Mouse (Mus musculus) frontal cortex, postnatal 25 days (tissue): ENCODE measurements around the gene Dstn.
A peak's percentile ranks its signal among the peaks of the same experiment; 100 is the strongest.

Source experiments
- DNase-seq, 2 experiments: peaks; one replicate each; pipeline ENCODE4 v3.0.0; 2022; ENCODE audit warnings: low spot score in 2 of 2

Gene Dstn

DNA sequence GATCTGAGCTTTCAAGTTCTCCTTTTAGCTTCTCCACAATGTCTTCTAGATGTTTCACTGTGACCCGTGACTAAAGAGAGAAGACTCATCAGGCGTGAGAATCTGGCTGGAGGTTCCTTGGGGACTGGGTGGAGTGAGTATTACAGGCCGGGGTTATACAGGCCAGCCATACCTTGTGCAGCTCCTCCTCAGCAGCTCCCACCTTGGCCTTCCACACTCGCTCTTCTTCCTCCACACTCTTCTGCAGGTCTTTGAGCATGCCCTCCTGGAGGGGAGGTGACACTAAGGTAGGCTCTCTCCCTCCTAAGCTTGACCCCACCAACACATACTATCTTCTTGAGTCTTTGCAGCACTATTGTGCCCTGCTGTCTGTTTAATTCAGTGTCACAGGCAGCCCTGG is 38.8 kb downstream of the Dstn start:
- no peak for DNase-seq

DNA sequence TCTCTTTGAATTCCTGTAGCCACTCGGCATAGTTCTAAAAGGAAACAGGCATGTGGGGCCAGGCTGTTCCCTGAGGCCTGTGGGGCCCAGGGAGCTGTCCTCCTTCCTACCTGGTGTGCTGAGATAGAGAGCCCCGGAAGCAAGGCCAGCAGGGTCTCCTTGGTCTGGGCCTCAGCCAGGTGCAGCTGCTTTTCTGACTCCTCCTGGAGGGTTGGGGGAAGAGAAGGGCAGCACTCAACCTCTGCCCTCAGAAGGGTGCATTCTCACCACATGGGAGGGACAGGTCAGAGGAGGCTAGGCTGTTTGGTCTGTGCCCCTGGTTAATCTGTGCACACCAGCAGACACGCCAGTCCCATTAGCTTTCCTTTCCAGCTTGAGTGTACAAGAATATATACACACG is 39.9 kb downstream of the Dstn start:
- no peak for DNase-seq

DNA sequence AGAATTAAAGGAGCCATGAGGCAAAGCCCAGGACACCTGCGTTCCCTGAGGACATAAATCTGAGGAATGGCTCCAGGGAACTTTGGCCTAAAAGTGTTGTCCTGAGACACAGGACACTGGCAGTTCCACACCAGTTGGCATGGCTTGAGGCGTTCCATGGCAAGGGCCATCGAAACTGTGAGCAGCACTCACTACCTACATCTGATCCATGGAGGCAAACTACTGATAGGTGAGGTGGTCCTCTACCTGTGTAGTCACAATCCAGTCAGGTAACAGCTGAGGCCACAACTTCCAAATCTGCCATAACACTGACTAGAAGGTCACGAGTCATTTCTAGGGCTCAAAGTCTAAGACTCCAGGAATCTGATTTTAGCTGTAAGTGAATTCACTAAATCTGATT is 40.6 kb downstream of the Dstn start:
- DNase-seq = no peak

DNA sequence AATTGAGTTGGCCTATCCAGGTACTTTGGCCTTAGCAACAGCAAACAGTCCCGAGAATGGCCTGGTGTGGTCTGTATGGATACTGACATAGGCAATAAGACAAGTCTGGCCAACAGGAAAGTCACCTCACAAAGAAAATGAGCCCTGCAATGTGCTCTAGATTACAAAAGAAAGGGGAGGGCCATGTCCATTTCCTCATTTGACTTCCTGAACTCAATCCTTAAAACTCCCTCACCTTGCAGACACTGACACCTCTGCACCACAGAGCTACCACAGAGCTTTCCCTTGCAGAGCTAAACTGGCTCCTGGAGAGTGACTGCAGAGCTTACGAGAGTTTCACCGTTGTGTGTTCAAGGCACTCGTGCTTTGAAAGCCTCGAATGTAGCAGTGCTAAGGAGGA is 47.1 kb downstream of the Dstn start:
- no peak for DNase-seq

DNA sequence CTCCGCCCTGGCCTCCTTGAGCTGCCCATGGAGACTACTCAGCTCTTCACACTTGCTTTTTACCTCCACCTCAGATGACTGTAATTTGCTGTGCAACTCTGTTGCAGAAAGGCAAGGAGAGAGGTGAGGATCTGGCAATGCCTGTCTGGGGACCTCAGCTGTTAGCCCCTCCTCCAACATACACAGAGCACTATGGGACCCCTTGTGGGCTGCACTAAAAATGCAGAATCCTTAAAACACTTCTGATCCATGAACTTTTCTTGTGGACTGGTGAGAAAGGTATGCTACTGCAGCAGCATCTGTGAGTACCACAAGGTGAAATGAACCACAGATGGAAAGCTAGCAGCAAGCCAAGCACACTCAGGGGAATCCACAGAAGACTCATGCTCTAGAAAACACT is 48.2 kb downstream of the Dstn start:
- no peak for DNase-seq

DNA sequence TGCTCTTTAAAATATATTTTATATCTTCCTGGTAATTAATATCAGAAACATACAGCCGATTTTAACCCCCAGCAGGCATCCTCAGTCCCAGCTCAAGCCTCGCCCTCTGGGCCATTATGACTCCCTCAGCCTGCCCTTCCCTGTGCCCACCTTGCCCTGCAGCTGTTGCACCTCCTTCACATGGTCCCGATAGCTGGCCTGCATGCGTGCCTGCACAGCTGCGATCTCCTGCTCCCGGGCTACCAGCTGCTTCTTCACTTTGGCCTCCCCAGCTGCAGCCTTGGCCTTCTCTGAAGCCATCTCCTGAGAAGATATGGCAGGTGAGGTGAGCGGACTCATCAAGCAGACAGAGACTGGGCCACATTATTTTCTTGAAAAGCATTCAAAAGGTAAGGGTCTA is 54.1 kb downstream of the Dstn start:
- DNase-seq = no peak

DNA sequence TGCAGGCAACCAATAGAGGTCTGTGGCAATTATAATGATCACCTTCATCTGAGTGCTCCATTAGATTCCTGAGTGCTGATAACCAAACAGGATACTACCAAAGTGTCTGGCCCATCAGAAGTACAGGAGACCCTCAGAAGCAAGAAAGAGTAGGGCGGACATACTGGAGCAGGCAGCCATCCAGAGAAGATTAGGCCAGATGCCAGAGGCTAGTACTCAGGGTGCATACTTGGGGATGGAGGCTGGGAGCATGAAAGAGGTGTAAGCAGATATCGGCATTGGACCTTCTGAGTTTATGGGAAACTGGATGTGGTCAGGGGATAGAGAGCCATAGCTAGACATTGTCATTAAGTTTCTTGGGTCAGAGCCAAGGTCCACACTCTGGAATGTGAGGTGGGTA is 55.7 kb downstream of the Dstn start:
- DNase-seq = no peak

DNA sequence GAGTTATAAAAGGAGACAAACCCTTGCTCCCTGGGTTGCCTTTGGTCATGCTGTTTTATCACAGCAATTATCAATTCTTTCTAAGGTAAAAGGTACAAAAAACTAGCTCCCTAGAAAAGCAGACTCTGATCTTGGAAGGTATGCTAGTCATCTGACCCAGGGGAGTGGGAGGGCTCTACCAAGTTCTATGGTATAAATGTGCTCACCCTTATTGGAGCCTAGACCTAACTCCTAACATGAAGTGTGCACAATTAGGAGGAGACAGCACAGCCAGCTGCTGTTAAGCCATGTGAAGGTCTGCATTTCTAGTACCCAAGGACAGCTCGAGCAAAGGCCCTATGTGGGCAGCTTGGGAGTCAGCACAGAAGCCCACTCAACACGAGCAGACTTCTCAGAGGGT is 56.8 kb downstream of the Dstn start:
- DNase-seq = no peak

DNA sequence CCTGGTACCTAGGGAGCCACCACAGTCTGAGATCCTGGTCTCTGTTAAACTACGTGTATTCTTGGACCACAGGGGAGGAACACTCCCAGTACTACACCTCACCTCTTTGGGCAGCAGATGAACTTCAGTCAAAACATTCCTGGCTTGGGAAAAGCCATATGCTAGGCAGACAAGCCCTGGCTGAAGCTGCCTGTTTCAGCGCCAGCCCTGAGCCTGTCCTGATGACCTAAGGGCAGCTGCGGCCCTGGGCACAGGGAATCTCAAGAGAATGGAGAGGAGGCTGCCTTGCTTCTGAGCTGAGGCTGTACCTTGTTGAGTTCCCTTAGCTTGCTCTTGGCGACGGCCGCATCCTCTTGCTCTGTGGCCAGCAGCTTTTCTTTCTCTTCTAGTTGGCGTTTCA is 58.0 kb downstream of the Dstn start:
- DNase-seq = no peak

DNA sequence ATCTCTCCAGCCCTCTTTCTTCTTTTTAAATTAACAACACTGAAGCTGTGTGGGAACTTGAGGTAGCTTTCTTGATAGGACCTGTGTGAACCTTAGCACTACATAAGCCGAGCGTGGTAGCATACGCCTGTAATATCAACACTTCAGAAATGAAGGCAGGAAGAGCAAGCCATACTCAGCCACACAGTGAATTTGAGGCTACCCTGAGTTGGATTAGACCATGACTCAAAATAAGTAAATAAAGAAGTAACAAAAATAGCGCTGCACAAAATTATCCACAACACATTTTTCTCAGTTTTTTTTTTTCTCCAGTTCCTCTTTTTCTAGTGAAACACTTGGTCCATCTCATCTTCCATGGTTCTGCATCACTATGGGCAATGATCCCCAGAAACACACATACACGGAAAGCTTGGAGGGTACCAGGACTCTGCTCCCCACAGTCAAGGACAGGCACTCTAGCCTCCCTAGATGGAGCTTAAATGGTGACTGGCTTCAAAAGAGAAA is 60.1 kb downstream of the Dstn start:
- no peak for DNase-seq

DNA sequence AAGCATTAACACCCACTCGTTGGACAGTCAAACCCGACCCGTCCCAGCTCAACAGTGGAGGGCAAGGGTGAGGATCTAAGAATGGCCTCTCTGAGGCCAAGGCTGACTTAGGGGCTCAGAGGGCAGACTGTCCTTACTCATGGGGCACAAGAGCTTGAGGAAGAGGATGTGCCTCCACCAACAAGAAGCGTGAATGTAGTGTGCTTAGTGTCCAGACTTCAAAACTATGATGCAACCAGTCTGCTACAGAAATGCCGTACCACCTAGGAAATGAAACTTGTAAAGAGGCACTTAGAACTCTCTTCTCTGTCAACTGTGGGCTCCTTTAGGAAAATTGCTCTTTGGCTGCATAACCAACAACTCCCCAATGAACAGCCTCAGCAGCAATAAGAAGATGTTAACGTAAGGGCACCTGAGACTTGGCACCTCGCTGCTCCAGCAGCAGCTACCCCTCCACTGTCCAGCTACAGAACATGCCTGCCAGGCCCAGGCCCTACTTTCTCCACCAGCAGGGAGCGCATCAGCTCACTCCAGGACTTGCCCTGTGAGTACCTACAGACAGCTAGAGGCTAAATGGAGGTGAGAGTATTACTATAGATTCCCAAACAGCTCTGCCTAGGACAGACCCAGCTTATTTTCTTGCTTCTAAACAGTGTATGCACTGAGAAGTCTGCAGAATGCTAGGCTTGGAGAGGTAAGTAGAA is 63.5 kb downstream of the Dstn start:
- DNase-seq = no peak

DNA sequence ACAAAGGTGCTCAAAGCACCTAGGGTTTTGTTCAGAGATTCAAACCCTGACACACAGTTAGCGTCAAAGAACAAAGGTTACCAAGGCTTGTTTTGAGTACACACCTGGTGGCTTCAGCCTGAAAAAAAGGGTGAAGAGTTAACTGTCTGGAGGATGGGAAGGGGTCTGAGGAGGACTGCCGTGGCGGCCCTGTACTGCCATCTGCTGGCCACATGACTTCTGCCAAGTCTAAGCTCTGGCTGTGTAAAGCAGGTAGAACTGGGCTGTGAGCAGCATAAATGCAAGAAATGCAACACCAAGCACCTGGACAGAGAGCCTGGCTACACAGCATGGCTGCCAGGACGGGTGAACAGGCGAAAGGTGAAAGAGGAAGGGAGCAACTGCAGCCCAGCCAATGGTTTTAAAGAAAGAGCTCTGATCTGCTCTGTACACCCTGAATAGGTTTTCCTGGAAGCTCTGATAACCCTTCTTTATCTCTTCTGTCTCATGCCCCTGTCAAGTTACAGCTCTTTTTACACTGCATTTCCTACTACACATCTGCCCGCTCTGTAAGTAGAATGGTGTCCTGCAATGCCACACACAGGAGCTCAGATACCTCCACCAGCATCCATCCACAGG is 65.8 kb downstream of the Dstn start:
- peak; percentile 44 to 52 for DNase-seq

DNA sequence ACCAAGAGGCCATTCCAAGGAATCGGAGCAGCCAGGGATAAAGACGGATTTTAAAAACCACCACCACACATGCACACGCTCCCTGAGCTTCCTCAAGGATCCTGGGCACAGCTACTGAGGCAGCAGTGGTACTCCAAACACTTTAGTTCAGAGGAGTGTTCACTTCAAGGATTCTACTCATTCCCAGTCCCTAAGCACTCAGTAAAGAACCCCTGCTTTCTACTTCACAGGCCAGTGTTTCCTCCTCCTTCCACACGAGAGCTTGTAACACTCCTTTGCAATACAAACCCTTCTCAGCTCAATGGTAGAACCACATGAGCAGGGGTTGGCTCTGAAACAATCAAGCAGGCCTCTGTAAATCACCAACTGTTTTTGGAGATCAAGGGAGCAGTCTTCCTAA is 67.0 kb downstream of the Dstn start:
- DNase-seq = no peak

DNA sequence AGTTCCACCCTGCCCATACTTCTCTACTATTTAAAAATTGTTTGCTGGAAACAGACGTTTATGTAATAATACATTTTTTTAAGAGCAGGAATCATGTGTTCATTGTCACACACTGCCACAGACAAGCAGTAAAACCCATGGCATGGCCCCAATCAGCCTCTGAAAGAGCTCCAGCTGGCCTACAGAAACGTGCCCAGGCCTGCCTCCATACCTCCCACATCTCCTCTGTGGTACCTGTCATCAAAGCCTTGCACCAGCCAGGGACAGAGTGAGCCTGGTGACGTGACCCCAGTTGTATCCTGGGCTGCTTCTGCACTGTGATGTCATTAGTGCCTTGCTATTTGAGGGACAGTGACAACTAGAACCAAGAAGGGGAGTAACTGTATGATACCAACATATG is 67.8 kb downstream of the Dstn start:
- no peak for DNase-seq

DNA sequence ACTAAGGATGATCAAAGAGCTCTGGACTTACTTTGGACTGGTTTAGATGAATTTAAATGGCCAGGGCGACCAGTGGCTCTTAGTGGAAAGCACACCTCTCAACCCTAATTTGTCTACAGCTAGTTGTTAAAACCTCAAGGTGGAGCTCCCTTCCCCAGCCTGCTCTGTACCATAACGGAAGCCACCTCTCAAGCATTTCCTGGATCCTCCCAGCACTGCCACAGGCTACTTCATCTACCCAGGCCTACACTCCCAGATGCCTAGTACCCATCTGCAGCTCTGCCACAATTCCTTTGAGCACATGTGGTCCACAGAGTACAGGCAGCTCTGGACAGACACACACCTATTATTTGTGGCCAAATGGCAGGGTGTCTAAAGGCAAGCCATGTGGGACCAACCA is 68.4 kb downstream of the Dstn start:
- no peak for DNase-seq

DNA sequence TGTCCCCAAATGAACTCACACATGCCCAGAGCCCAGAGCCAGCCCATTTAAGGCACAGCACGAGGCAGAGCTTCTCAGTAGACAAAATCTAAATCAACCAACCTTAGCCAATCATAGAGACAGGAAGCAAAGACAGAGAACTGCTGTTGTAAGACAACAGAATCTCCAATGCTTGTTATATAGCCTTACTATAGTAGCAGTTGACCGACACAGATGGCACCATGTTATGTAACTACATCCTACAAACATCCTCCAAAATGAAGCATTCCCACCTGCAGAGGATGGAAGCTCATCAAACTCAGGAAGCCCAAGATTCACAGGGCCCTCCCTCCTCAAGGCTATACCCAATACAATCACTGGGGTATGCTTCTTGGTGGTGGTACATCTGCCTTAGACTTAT is 72.4 kb downstream of the Dstn start:
- no peak for DNase-seq

DNA sequence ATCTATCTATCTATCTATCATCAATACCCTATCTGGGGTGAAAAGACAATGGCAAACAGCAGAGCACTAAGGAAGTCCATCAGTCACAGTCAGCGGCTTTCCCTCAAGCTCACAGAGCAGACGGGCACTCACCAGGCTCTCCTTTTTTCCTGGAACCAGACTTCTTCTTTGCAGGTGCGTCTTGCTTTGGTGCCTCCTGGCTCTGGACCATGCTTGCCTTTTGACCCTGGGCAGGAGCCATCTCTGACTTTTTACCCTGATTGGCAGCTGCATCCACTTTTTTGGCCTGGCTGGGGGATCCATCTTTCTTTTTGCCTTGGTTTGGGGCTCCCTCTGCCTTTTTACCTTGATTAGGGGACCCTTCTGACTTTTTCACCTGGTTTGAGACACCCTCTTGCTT is 72.9 kb downstream of the Dstn start:
- DNase-seq = no peak

DNA sequence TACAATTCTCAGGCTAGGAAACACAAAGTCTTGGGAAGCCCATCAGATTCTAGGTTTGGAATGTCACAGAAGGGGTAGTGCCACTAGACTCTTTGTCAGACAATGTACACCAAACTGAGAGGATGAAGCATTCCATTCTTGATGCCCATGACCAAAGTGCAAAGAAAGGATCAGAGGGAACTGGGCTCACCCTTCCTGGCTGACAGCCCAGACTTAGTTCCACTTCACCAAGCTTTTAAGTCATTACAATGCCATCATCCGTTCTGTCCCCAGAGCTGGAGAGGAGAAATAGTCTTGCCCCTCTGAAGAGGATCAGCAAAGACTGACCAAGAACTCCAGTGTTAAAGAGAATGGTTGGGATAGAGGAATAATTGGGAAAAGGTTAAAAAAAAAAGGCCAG is 75.9 kb downstream of the Dstn start:
- no peak for DNase-seq

DNA sequence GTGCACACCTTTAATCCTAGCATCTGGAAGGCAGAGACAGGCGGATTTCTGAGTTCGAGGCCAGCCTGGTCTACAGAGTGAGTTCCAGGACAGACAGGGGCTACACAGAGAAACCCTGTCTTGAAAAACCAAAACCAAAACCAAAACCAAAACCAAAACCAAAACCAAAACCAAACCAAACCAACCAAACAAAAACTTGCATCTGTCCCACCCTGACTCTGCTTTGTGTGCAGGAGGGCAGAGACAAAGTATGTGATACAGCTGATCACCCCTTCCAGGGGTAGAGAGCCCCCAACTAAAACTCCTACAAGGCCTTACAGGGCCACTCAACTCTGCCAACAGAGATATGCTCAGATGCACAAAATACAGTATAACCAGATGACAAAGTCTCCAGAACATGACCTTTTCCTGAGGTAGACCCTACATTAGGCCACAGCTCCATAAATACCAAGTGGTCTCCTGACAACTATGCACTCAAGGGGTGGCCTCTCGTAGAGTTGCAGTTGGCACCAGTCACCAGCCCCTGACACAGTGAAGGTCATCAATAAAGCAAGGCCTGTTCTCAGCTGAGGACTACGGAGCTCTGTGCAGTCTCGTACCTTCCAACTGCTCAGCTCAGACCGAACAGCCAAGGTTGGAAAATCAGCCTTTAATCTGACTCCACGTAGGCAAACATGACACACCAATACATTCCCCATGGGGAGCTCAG is 77.0 kb downstream of the Dstn start:
- DNase-seq = no peak
